Mouse (Mus musculus): ENCODE measurements around the gene Frmd4a.
A peak's percentile ranks its signal among the peaks of the same experiment; 100 is the strongest.

The Frmd4a gene

GRCm38 (mm10) chr2:4561196-4561595 lies 543.7 kb downstream of the Frmd4a start:
- DNase-seq = peak; percentile 94

- DNase-seq = no peak
Measured at GRCm38 (mm10) chr2:4562373-4562772, 544.9 kb downstream of the Frmd4a start.

- no peak for DNase-seq
Measured at GRCm38 (mm10) chr2:4562826-4563225, 545.3 kb downstream of the Frmd4a start.

GRCm38 (mm10) chr2:4563322-4563721 lies 545.8 kb downstream of the Frmd4a start:
- DNase-seq = no peak

- DNase-seq = no peak
Measured at GRCm38 (mm10) chr2:4566260-4566955, 548.9 kb downstream of the Frmd4a start.

- DNase-seq = peak; percentile 90
Measured at GRCm38 (mm10) chr2:4566956-4567680, 549.6 kb downstream of the Frmd4a start.

- DNase-seq = peak; percentile 94
Measured at GRCm38 (mm10) chr2:4568967-4569366, 551.5 kb downstream of the Frmd4a start.

GRCm38 (mm10) chr2:4570186-4570861 lies 552.8 kb downstream of the Frmd4a start:
- peak; percentile 98 for DNase-seq

- no peak for DNase-seq
Measured at GRCm38 (mm10) chr2:4572498-4573263, 555.2 kb downstream of the Frmd4a start.

GRCm38 (mm10) chr2:4573386-4573785 lies 555.9 kb downstream of the Frmd4a start:
- peak; percentile 93 for DNase-seq

- no peak for DNase-seq
Measured at GRCm38 (mm10) chr2:4574251-4574650, 556.7 kb downstream of the Frmd4a start.

GRCm38 (mm10) chr2:4575163-4575562 lies 557.6 kb downstream of the Frmd4a start:
- DNase-seq = no peak

- no peak for DNase-seq
Measured at GRCm38 (mm10) chr2:4575975-4576374, 558.5 kb downstream of the Frmd4a start.

GRCm38 (mm10) chr2:4578291-4578690 lies 560.8 kb downstream of the Frmd4a start:
- DNase-seq = peak; percentile 94

GRCm38 (mm10) chr2:4579357-4580068 lies 562.0 kb downstream of the Frmd4a start:
- DNase-seq = peak; percentile 93

- DNase-seq = peak; percentile 89
Measured at GRCm38 (mm10) chr2:4580666-4581065, 563.1 kb downstream of the Frmd4a start.

GRCm38 (mm10) chr2:4582930-4583329 lies 565.4 kb downstream of the Frmd4a start:
- DNase-seq = no peak

GRCm38 (mm10) chr2:4584252-4584651 lies 566.7 kb downstream of the Frmd4a start:
- DNase-seq = no peak

- DNase-seq = peak; percentile 97
Measured at GRCm38 (mm10) chr2:4586245-4586644, 568.7 kb downstream of the Frmd4a start.

GRCm38 (mm10) chr2:4587685-4588409 lies 570.3 kb downstream of the Frmd4a start:
- DNase-seq = no peak

GRCm38 (mm10) chr2:4591647-4592046 lies 574.1 kb downstream of the Frmd4a start:
- DNase-seq = no peak

- DNase-seq = peak; percentile 97
Measured at GRCm38 (mm10) chr2:4592666-4593065, 575.1 kb downstream of the Frmd4a start.

All from heart, adult 11 months (tissue).